ENCODE assay signal across 10 mouse cellular contexts in the genomic region with DNA sequence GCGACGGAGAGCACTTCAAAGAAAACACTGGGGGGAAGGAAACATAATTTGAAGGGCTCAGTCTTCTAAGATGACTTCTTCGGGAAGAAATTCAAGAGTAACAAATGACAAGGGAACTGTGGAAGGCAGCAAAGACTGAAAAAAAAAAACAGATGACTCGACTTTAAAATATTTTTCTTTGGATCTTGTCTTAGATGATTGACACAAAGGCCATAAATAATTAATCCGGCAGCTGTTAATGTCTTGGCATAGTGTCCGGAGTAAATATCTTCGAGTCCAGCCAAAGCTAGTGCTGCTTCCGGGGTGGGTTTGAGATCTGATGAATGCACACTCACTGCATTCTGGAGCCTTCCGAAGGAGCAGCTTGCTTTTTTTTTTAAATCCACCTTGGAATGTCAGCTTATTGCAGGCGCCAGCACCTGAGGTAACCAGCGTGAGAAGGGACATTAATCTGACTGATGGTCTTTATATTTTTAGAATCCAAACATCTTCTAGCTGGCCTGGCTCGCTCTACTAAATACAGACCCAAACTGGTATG. TPM values are rescaled to one million over a fixed set of nuclear protein-coding genes. Genes with fewer than 3 reads are reported as not detected.
DNase-seq lines count a peak whose midpoint lies in the region; ATAC-seq lines count a peak whose summit lies in the region.
"Had no signal": no experiment of that assay in that cellular context is flagged by ENCODE, and none has a peak within 500 bp of the region (broad histone marks: within the 10 kb centered on the region; RNA-seq: fewer than 3 reads in every experiment).

No protein-coding gene starts in this region.

- peak overlapping the region; percentile 68 to 87 for H3K4me3 ChIP-seq in heart, embryonic 14.5 days (ENCODE audit: control insufficient read depth in 1 of 2, insufficient read depth in 1 of 2, low read depth in 1 of 2, low read length in 2 of 2)
- peak overlapping the region; percentile 67 for H3K4me3 ChIP-seq in embryonic facial prominence, embryonic 13.5 days
- peak overlapping the region; percentile 83 for H3K4me3 ChIP-seq in hindbrain, embryonic 15.5 days
- peak overlapping the region; percentile 70 for H3K4me3 ChIP-seq in midbrain, embryonic 14.5 days (replicated peaks; ENCODE audit: low read depth, low read length)
- H3K4me3 ChIP-seq: erythroblast, embryonic 14.5 days had no signal

- no peak for DNase-seq in heart, postnatal 25 days (ENCODE audit: low spot score)
- peak; percentile 66 for DNase-seq in midbrain, embryonic 14.5 days
- no peak for DNase-seq in thymus, postnatal 10 days (ENCODE audit: low spot score in 2 of 2)
- DNase-seq in gastrocnemius, postnatal 10 days, result no peak

- H3K9me3 ChIP-seq in heart, embryonic 14.5 days (ENCODE audit: control insufficient read depth, low read length), result 0 out of 2 replicates have a peak, but pooled peaks cover 3% of the 10 kb centered on the region
- no peaks in the 10 kb centered on the region for H3K9me3 ChIP-seq in embryonic facial prominence, embryonic 13.5 days
- H3K9me3 ChIP-seq in hindbrain, embryonic 15.5 days, result no peaks in the 10 kb centered on the region
- no peaks in the 10 kb centered on the region for H3K9me3 ChIP-seq in midbrain, embryonic 14.5 days (ENCODE audit: control insufficient read depth, low read length)

- WGBS in heart, embryonic 14.5 days, result 32% methylated on average over 12 of the region's 12 CpGs
- 31% methylated on average over 12 of the region's 12 CpGs for WGBS in embryonic facial prominence, embryonic 13.5 days
- WGBS in hindbrain, embryonic 15.5 days, result 26% methylated on average over 12 of the region's 12 CpGs
- WGBS in midbrain, embryonic 14.5 days, result 25% methylated on average over 12 of the region's 12 CpGs

- no peaks in the 10 kb centered on the region for H3K4me1 ChIP-seq in heart, embryonic 14.5 days (ENCODE audit: control insufficient read depth in 2 of 2, insufficient read depth in 2 of 2, low read length in 2 of 2)
- peaks cover 7% of the 10 kb centered on the region; the same call in 1 of the 2 replicates for H3K4me1 ChIP-seq in embryonic facial prominence, embryonic 13.5 days
- H3K4me1 ChIP-seq in hindbrain, embryonic 15.5 days (replicated peaks), result peaks cover 15% of the 10 kb centered on the region
- peaks cover 4% of the 10 kb centered on the region; the same call in 1 of the 2 replicates for H3K4me1 ChIP-seq in midbrain, embryonic 14.5 days (ENCODE audit: control insufficient read depth, insufficient read depth, low read length)

- intact Hi-C loops in heart, postnatal 25 days (cut with DNase I), result no loop called here

- H3K4me2 ChIP-seq in heart, embryonic 14.5 days (ENCODE audit: low read length), result peak overlapping the region; percentile 100
- H3K4me2 ChIP-seq in embryonic facial prominence, embryonic 13.5 days, result peak overlapping the region; percentile 99
- peak overlapping the region; percentile 99 for H3K4me2 ChIP-seq in hindbrain, embryonic 15.5 days
- peak overlapping the region; percentile 99 for H3K4me2 ChIP-seq in midbrain, embryonic 14.5 days (ENCODE audit: low read length)

- H3K27me3 ChIP-seq in heart, embryonic 14.5 days (ENCODE audit: control insufficient read depth, insufficient read depth, low read length), result peaks cover 28% of the 10 kb centered on the region
- H3K27me3 ChIP-seq in embryonic facial prominence, embryonic 13.5 days, result peaks cover 66% of the 10 kb centered on the region
- peaks cover 19% of the 10 kb centered on the region for H3K27me3 ChIP-seq in hindbrain, embryonic 15.5 days
- peaks cover 15% of the 10 kb centered on the region for H3K27me3 ChIP-seq in midbrain, embryonic 14.5 days (ENCODE audit: control insufficient read depth, insufficient read depth, low read length)

- no peaks in the 10 kb centered on the region for H3K36me3 ChIP-seq in heart, embryonic 14.5 days (ENCODE audit: control insufficient read depth, insufficient read depth, low read length)
- no peaks in the 10 kb centered on the region for H3K36me3 ChIP-seq in embryonic facial prominence, embryonic 13.5 days
- H3K36me3 ChIP-seq in hindbrain, embryonic 15.5 days, result no peaks in the 10 kb centered on the region
- H3K36me3 ChIP-seq in midbrain, embryonic 14.5 days (ENCODE audit: control insufficient read depth, insufficient read depth, low read length), result no peaks in the 10 kb centered on the region

- peak overlapping the region; percentile 66; the same call in 1 of the 2 replicates for H3K9ac ChIP-seq in heart, embryonic 14.5 days (ENCODE audit: low read length)
- 0 out of 2 replicates have a peak overlapping the region, but pooled peaks have one; percentile 73 for H3K9ac ChIP-seq in embryonic facial prominence, embryonic 13.5 days
- H3K9ac ChIP-seq in hindbrain, embryonic 15.5 days, result peak overlapping the region; percentile 66
- peak overlapping the region; percentile 68 for H3K9ac ChIP-seq in midbrain, embryonic 14.5 days (replicated peaks; ENCODE audit: low read length)

- no peak for ATAC-seq in heart, embryonic 14.5 days (ENCODE audit: insufficient number of reproducible peaks, insufficient read depth, low FRiP score, low read depth)
- ATAC-seq in embryonic facial prominence, embryonic 13.5 days (ENCODE audit: insufficient number of reproducible peaks, insufficient read depth, low FRiP score, low TSS enrichment, low read depth), result no peak
- ATAC-seq in hindbrain, embryonic 15.5 days (ENCODE audit: low FRiP score, low read depth), result no peak
- no peak for ATAC-seq in midbrain, embryonic 14.5 days (ENCODE audit: low FRiP score, low TSS enrichment)
- no peak for ATAC-seq in monocyte, adult 5-6 weeks (replicated peaks; ENCODE audit: insufficient number of reproducible peaks, low FRiP score, low TSS enrichment, poor library complexity, severe bottlenecking)

- no peak overlapping the region for H3K27ac ChIP-seq in heart, embryonic 14.5 days (replicated peaks in 1 of 2; ENCODE audit: control insufficient read depth in 1 of 2, insufficient read depth in 1 of 2, low read depth in 2 of 2, low read length in 2 of 2)
- no peak overlapping the region for H3K27ac ChIP-seq in embryonic facial prominence, embryonic 13.5 days
- H3K27ac ChIP-seq in hindbrain, embryonic 15.5 days (replicated peaks), result peak overlapping the region; percentile 42; the same call in 1 of the 2 replicates
- H3K27ac ChIP-seq in midbrain, embryonic 14.5 days (replicated peaks; ENCODE audit: low read depth, low read length), result no peak overlapping the region

RNA-seq across cellular contexts. Expression of gene Zfp385b, which starts 2.0 kb away (rescaled TPM):
- 3.0 and 4.2 TPM in 2 replicates for polyA plus RNA-seq in heart, embryonic 14.5 days (2014; fragmentation: Nextera tagmentation; extraction: Ambion mirVana)
- 10 to 100 TPM in 1 of 2 experiments, 1 to 10 TPM in 1; 10.0 to 11.5 TPM for total RNA-seq in heart, postnatal 25 days (2021)
- polyA plus RNA-seq in embryonic facial prominence, embryonic 13.5 days (2015; fragmentation: Nextera tagmentation; extraction: Ambion mirVana), result 6.3 and 6.7 TPM in 2 replicates
- polyA plus RNA-seq in hindbrain, embryonic 15.5 days (2015; fragmentation: Nextera tagmentation; extraction: Ambion mirVana), result 12.9 and 13.3 TPM in 2 replicates
- polyA plus RNA-seq in midbrain, embryonic 14.5 days (2014; fragmentation: Nextera tagmentation; extraction: Ambion mirVana), result 9.6 and 10.9 TPM in 2 replicates
- not detected in 3 replicates for total RNA-seq in monocyte, adult 5-6 weeks (2017)
- total RNA-seq in gastrocnemius, postnatal 10 days (2021), result 1 to 10 TPM; 5.2 to 7.1 TPM
- total RNA-seq: megakaryocyte progenitor cell, adult 5-6 weeks had no signal
- polyA plus RNA-seq: erythroblast, embryonic 14.5 days had no signal
